Mouse (Mus musculus) urinary bladder, adult 18-20 months (tissue): Measurements from ENCODE around the gene Taf6l.
"Not testable (repeated sequence)": the region's sequence is repeated elsewhere in the genome, so short reads cannot be mapped to it uniquely, and the experiment has no call there.

Experiments used
- DNase-seq, 2 experiments: peaks; one replicate each; pipeline ENCODE4 v3.0.0; 2022; ENCODE audit warnings: low spot score in 2 of 2, mixed read lengths in 2 of 2

Gene Taf6l

GRCm38 (mm10) chr19:8738911-8739310 lies 47.3 kb downstream of the Taf6l start:
- DNase-seq = no peak

GRCm38 (mm10) chr19:8736160-8736467 lies 50.1 kb downstream of the Taf6l start:
- no peak for DNase-seq

- peak; percentile 81 to 90 for DNase-seq
Observed at GRCm38 (mm10) chr19:8735389-8736159, 50.6 kb downstream of the Taf6l start, which contains the start of gene Wdr74. TSS of gene Wdr74 (plus strand) at chr19:8735827.

DNA sequence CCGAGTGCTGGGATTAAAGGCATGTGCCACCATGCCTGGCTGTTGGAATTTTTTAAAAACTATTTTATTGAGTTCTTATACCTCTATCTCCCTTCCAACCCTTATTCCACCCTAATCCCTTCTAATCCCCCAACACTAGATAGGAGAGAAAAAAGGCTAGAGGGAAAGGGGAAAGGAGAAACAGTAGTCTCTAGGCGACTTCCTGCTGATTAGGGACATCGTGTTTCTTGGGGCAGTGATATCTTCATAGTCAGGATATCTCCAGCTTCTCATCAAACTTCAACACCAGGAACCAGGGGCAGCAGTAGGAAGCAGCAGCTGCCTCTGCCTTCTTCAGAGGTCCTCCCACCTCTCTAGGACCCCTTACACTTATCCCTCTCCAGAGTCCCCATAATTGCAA lies 51.9 kb downstream of the Taf6l start:
- no peak for DNase-seq

- DNase-seq = not testable (repeated sequence)
Observed at GRCm38 (mm10) chr19:8728335-8729099, 57.7 kb downstream of the Taf6l start.

DNA sequence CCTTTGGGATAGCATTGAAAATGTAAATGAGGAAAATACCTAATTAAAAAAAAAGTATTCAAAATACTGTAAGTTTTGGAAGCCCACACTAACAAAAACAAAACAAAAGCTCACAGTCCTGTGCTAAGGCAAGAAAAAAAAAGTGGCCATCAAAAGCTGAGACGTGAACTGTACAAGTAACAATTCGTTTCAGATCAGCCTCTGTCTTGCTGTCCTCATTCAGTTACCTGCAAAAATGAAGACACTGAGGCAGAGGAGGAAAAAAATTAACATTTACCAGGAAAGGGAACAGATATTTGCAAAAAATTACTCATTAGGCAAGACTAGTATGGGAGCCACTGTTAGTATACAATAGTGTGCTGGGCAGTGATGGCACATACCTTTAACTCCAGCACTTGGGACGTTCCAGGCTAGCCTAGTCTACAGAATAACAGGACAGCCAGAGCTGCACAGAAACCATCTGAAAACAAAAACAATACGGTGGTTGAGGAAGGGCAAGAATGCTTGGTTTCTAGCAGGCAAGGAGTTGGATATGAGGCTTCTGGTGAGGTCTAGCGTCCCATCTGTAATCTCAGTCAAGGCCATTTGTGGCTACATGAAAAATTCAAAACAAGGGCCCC lies 58.6 kb downstream of the Taf6l start:
- DNase-seq = no peak

GRCm38 (mm10) chr19:8726609-8727390 lies 59.4 kb downstream of the Taf6l start:
- DNase-seq = no peak

DNA sequence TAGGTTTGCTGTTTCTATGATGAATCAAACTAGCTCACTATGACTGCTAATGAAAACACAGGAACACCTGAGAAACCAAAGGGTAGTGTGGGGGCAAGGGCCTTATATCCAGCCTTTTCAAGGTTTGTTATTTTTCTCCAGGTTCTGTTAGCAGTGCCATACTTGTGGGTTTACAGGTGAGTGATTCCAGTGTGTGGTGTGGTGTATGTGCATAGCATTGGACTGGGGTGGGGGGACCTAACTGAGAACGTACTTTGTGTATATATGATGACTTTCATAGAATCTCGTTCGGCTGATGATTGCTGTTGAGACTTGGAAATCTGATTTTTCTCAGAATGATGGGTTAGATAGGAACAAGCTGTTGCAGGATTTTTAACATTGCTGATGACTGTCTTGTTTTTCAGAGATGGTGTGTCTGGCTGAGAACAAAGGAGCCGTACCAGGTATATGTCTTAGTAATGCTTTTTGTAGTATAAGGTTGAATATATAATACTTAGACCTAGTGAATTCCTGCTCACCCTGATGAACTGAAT lies 61.1 kb downstream of the Taf6l start:
- no peak for DNase-seq
